Mouse (Mus musculus): Measurements from ENCODE around the gene Pdf.
A peak's percentile ranks its signal among the peaks of the same experiment; 100 is the strongest.

Gene Pdf

GRCm38 (mm10) chr8:107048061-107048941 lies at the start of gene Pdf:
Gene Pdf, minus strand, starts transcription at chr8:107048614.
- peak; percentile 73 for DNase-seq (ENCODE audit: low read depth, low spot score)

GRCm38 (mm10) chr8:107096366-107097036 lies 48.1 kb upstream of the Pdf start, which contains the start of gene Terf2:
Gene Terf2, minus strand, starts transcription at chr8:107096547.
- peak; percentile 95 for DNase-seq (ENCODE audit: low read depth, low spot score)

- peak; percentile 35 for DNase-seq (ENCODE audit: low read depth, low spot score)
Observed at GRCm38 (mm10) chr8:107095717-107096365, 47.4 kb upstream of the Pdf start.

- no peak for DNase-seq (ENCODE audit: low read depth, low spot score)
Observed at GRCm38 (mm10) chr8:107090531-107090930, 42.1 kb upstream of the Pdf start.

- no peak for DNase-seq (ENCODE audit: low read depth, low spot score)
Observed at GRCm38 (mm10) chr8:107088526-107089063, 40.2 kb upstream of the Pdf start.

- DNase-seq (ENCODE audit: low read depth, low spot score): no peak
Observed at GRCm38 (mm10) chr8:107086018-107086417, 37.6 kb upstream of the Pdf start.

GRCm38 (mm10) chr8:107085358-107085757 lies 36.9 kb upstream of the Pdf start:
- no peak for DNase-seq (ENCODE audit: low read depth, low spot score)

- DNase-seq (ENCODE audit: low read depth, low spot score): no peak
Observed at GRCm38 (mm10) chr8:107076239-107076888, 27.9 kb upstream of the Pdf start.

- no peak for DNase-seq (ENCODE audit: low read depth, low spot score)
Observed at GRCm38 (mm10) chr8:107074128-107074527, 25.7 kb upstream of the Pdf start.

- no peak for DNase-seq (ENCODE audit: low read depth, low spot score)
Observed at GRCm38 (mm10) chr8:107073706-107074105, 25.3 kb upstream of the Pdf start.

GRCm38 (mm10) chr8:107065511-107066496 lies 17.4 kb upstream of the Pdf start, which contains the start of gene Tmed6:
Gene Tmed6, minus strand, starts transcription at chr8:107065644.
- DNase-seq (ENCODE audit: low read depth, low spot score): no peak

GRCm38 (mm10) chr8:107062613-107063012 lies 14.2 kb upstream of the Pdf start:
- DNase-seq (ENCODE audit: low read depth, low spot score): no peak

- no peak for DNase-seq (ENCODE audit: low read depth, low spot score)
Observed at GRCm38 (mm10) chr8:107056973-107057369, 8.6 kb upstream of the Pdf start.

GRCm38 (mm10) chr8:107056076-107056972 lies 7.9 kb upstream of the Pdf start, which contains the start of the genes Cog8 and Nip7:
Gene Cog8, minus strand, starts transcription at chr8:107056689.
Gene Nip7, plus strand, starts transcription at chr8:107056877.
- peak; percentile 99 for DNase-seq (ENCODE audit: low read depth, low spot score)

GRCm38 (mm10) chr8:107052046-107052445 lies 3.6 kb upstream of the Pdf start:
- no peak for DNase-seq (ENCODE audit: low read depth, low spot score)

- no peak for DNase-seq (ENCODE audit: low read depth, low spot score)
Observed at GRCm38 (mm10) chr8:107049480-107049879, 1.1 kb upstream of the Pdf start.

- DNase-seq (ENCODE audit: low read depth, low spot score): no peak
Observed at GRCm38 (mm10) chr8:107046976-107047375, 1.4 kb downstream of the Pdf start.

- DNase-seq (ENCODE audit: low read depth, low spot score): no peak
Observed at GRCm38 (mm10) chr8:107045478-107045877, 2.9 kb downstream of the Pdf start.

GRCm38 (mm10) chr8:107040632-107041031 lies 7.8 kb downstream of the Pdf start:
- no peak for DNase-seq (ENCODE audit: low read depth, low spot score)
